In the genomic region with DNA sequence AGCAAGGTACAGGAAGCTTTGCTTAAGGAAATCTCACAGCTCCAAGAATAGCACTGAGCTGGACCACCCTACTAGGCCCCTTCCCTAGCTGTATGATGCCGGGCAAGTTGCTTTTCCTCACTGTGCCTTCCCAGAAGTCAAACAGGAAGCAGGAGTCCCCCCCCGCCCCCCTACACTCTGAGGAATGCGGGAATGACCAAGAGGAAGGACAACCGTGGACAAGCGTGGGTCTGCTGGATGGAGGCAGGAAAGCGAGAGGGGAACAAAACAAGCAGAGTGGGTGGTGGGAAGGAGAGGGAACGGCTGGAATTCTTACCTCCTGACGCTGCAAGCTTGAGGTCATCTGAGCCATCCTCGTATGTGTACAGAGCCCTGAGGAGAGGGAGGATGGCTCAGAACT, we compare ENCODE assay signal across 10 mouse cellular contexts. TPM values are rescaled to one million over a fixed set of nuclear protein-coding genes. Genes with fewer than 3 reads are reported as not detected.
DNase-seq lines count a peak whose midpoint lies in the region; ATAC-seq lines count a peak whose summit lies in the region.
"Had no signal": no experiment of that assay in that cellular context is flagged by ENCODE, and none has a peak within 500 bp of the region (broad histone marks: within the 10 kb centered on the region; RNA-seq: fewer than 3 reads in every experiment).

No protein-coding gene starts in this region.

- no peak overlapping the region for H3K4me3 ChIP-seq in heart, embryonic 14.5 days (ENCODE audit: control insufficient read depth in 1 of 2, insufficient read depth in 1 of 2, low read depth in 1 of 2, low read length in 2 of 2)
- H3K4me3 ChIP-seq in forebrain, embryonic 14.5 days (ENCODE audit: low read depth, low read length), result peak overlapping the region; percentile 99
- H3K4me3 ChIP-seq in midbrain, embryonic 10.5 days, result peak overlapping the region; percentile 69

- no peak overlapping the region for H3K9ac ChIP-seq in heart, embryonic 14.5 days (ENCODE audit: low read length)
- H3K9ac ChIP-seq in forebrain, embryonic 14.5 days (ENCODE audit: low read length), result peak overlapping the region; percentile 100

- 33% methylated on average over 9 of the region's 9 CpGs for WGBS in heart, embryonic 14.5 days
- 54% methylated on average over 9 of the region's 9 CpGs for WGBS in forebrain, embryonic 14.5 days
- WGBS in midbrain, embryonic 10.5 days, result 60% methylated on average over 9 of the region's 9 CpGs

- peaks cover 51% of the 10 kb centered on the region for H3K27me3 ChIP-seq in heart, embryonic 14.5 days (ENCODE audit: control insufficient read depth, insufficient read depth, low read length)
- H3K27me3 ChIP-seq in forebrain, embryonic 14.5 days (replicated peaks; ENCODE audit: control insufficient read depth, insufficient read depth, low read length), result no peaks in the 10 kb centered on the region
- no peaks in the 10 kb centered on the region for H3K27me3 ChIP-seq in midbrain, embryonic 10.5 days (ENCODE audit: low read depth, poor library complexity, severe bottlenecking)

- ATAC-seq in heart, embryonic 14.5 days (ENCODE audit: insufficient number of reproducible peaks, insufficient read depth, low FRiP score, low read depth), result no peak
- no peak for ATAC-seq in forebrain, embryonic 14.5 days
- ATAC-seq: CD4-positive, CD25-positive, alpha-beta regulatory T cell, adult 4 months had no signal

- 0 out of 2 replicates have a peak overlapping the region, but pooled peaks have one; percentile 18 for H3K4me2 ChIP-seq in heart, embryonic 14.5 days (ENCODE audit: low read length)
- H3K4me2 ChIP-seq in forebrain, embryonic 14.5 days (ENCODE audit: low read length), result peak overlapping the region; percentile 99

- H3K36me3 ChIP-seq in heart, embryonic 14.5 days (ENCODE audit: control insufficient read depth, insufficient read depth, low read length), result peaks cover 40% of the 10 kb centered on the region
- H3K36me3 ChIP-seq in forebrain, embryonic 14.5 days (ENCODE audit: control insufficient read depth, insufficient read depth, low read length), result peaks cover 61% of the 10 kb centered on the region
- H3K36me3 ChIP-seq in midbrain, embryonic 10.5 days, result peaks cover 69% of the 10 kb centered on the region

- DNase-seq in heart, postnatal 4 days, result no peak
- DNase-seq in 3T3-L1 (ENCODE audit: low read depth, low spot score), result peak; percentile 37
- no peak for DNase-seq in forebrain, embryonic 14.5 days (ENCODE audit: low spot score)
- DNase-seq in midbrain, embryonic 10.5 days (ENCODE audit: low spot score), result no peak
- DNase-seq in T-cell, adult 2 months (ENCODE audit: low spot score), result no peak
- DNase-seq in MN1 (ENCODE audit: low spot score), result no peak
- DNase-seq in thymus, postnatal 25 days, result no peak

- H3K27ac ChIP-seq in heart, embryonic 14.5 days (replicated peaks in 1 of 2; ENCODE audit: control insufficient read depth in 1 of 2, insufficient read depth in 1 of 2, low read depth in 2 of 2, low read length in 2 of 2), result peak overlapping the region; percentile 44 to 50; a peak in 1 of 4 replicates
- peak overlapping the region; percentile 100 for H3K27ac ChIP-seq in forebrain, embryonic 14.5 days (ENCODE audit: low read depth, low read length)
- peak overlapping the region; percentile 97 for H3K27ac ChIP-seq in midbrain, embryonic 10.5 days (replicated peaks)

- no peaks in the 10 kb centered on the region for H3K9me3 ChIP-seq in heart, embryonic 14.5 days (ENCODE audit: control insufficient read depth, low read length)
- no peaks in the 10 kb centered on the region for H3K9me3 ChIP-seq in forebrain, embryonic 14.5 days (replicated peaks; ENCODE audit: control insufficient read depth, low read length)
- no peaks in the 10 kb centered on the region for H3K9me3 ChIP-seq in midbrain, embryonic 10.5 days (replicated peaks)

- H3K4me1 ChIP-seq in heart, embryonic 14.5 days (ENCODE audit: control insufficient read depth in 2 of 2, insufficient read depth in 2 of 2, low read length in 2 of 2), result peaks cover 25 to 43% of the 10 kb centered on the region in 2 experiments; a peak in 3 of 4 replicates
- peaks cover 32% of the 10 kb centered on the region for H3K4me1 ChIP-seq in forebrain, embryonic 14.5 days (ENCODE audit: control insufficient read depth, insufficient read depth, low read length)
- peaks cover 56% of the 10 kb centered on the region for H3K4me1 ChIP-seq in midbrain, embryonic 10.5 days

RNA-seq across cellular contexts. Expression of gene Dbn1, which starts 4.8 kb away (rescaled TPM):
- polyA plus RNA-seq in heart, embryonic 14.5 days (2014; fragmentation: Nextera tagmentation; extraction: Ambion mirVana), result 51.8 and 53.5 TPM in 2 replicates
- total RNA-seq in heart, postnatal 4 days (2021), result 10 to 100 TPM; 64.5 to 66.8 TPM
- polyA plus RNA-seq in forebrain, embryonic 14.5 days (2014; fragmentation: Nextera tagmentation; extraction: Ambion mirVana), result 396 and 523 TPM in 2 replicates
- 381 and 466 TPM in 2 replicates for polyA plus RNA-seq in midbrain, embryonic 10.5 days (2016; fragmentation: Nextera tagmentation; extraction: Ambion mirVana)
- polyA plus RNA-seq: CD4-positive, CD25-positive, alpha-beta regulatory T cell, adult 4 months had no signal

RNA-seq across cellular contexts. Expression of gene Prr7, which starts 19.0 kb away (rescaled TPM):
- 0.24 and 0.30 TPM in 2 replicates for polyA plus RNA-seq in heart, embryonic 14.5 days (2014; fragmentation: Nextera tagmentation; extraction: Ambion mirVana)
- total RNA-seq in heart, postnatal 4 days (2021), result 1 to 10 TPM; 2.1 to 2.3 TPM
- 6.7 and 7.4 TPM in 2 replicates for polyA plus RNA-seq in forebrain, embryonic 14.5 days (2014; fragmentation: Nextera tagmentation; extraction: Ambion mirVana)
- polyA plus RNA-seq in midbrain, embryonic 10.5 days (2016; fragmentation: Nextera tagmentation; extraction: Ambion mirVana), result 0.69 and 0.87 TPM in 2 replicates
- polyA plus RNA-seq: CD4-positive, CD25-positive, alpha-beta regulatory T cell, adult 4 months; liver, embryonic 16.5 days had no signal

RNA-seq across cellular contexts. Expression of gene Pdlim7, which starts 30.4 kb away (rescaled TPM):
- polyA plus RNA-seq in heart, embryonic 14.5 days (2014; fragmentation: Nextera tagmentation; extraction: Ambion mirVana), result 329 and 370 TPM in 2 replicates
- 100 to 1,000 TPM; 115 to 119 TPM for total RNA-seq in heart, postnatal 4 days (2021)
- polyA plus RNA-seq in forebrain, embryonic 14.5 days (2014; fragmentation: Nextera tagmentation; extraction: Ambion mirVana), result 124 and 127 TPM in 2 replicates
- 191 and 195 TPM in 2 replicates for polyA plus RNA-seq in midbrain, embryonic 10.5 days (2016; fragmentation: Nextera tagmentation; extraction: Ambion mirVana)

RNA-seq across cellular contexts. Expression of gene Grk6, which starts 38.2 kb away (rescaled TPM):
- 20.6 and 23.6 TPM in 2 replicates for polyA plus RNA-seq in heart, embryonic 14.5 days (2014; fragmentation: Nextera tagmentation; extraction: Ambion mirVana)
- 10 to 100 TPM; 29.9 to 31.1 TPM for total RNA-seq in heart, postnatal 4 days (2021)
- 25.0 and 28.9 TPM in 2 replicates for polyA plus RNA-seq in forebrain, embryonic 14.5 days (2014; fragmentation: Nextera tagmentation; extraction: Ambion mirVana)
- polyA plus RNA-seq in midbrain, embryonic 10.5 days (2016; fragmentation: Nextera tagmentation; extraction: Ambion mirVana), result 41.8 and 51.4 TPM in 2 replicates

RNA-seq across cellular contexts. Expression of gene Dok3, which starts 46.0 kb away (rescaled TPM):
- 1.3 and 1.4 TPM in 2 replicates for polyA plus RNA-seq in heart, embryonic 14.5 days (2014; fragmentation: Nextera tagmentation; extraction: Ambion mirVana)
- 1 to 10 TPM; 1.0 to 1.1 TPM for total RNA-seq in heart, postnatal 4 days (2021)
- 1.4 and 2.9 TPM in 2 replicates for polyA plus RNA-seq in forebrain, embryonic 14.5 days (2014; fragmentation: Nextera tagmentation; extraction: Ambion mirVana)
- 3.1 and 3.6 TPM in 2 replicates for polyA plus RNA-seq in midbrain, embryonic 10.5 days (2016; fragmentation: Nextera tagmentation; extraction: Ambion mirVana)

Comparison
In these comparisons a context has a peak if more than half of its experiments do, and no peak if none do; other contexts are left out.
1. H3K27ac ChIP-seq: peak in every context shown above with its lines; median percentile 100 in forebrain, embryonic 14.5 days; 97 in midbrain, embryonic 10.5 days; 47 in heart, embryonic 14.5 days.
2. H3K4me3 ChIP-seq: peak in forebrain, embryonic 14.5 days (single experiment) and midbrain, embryonic 10.5 days (single experiment); none in heart, embryonic 14.5 days (0 of 2).